Mouse (Mus musculus): ENCODE measurements around the gene Scmh1. TPM values are rescaled to one million over a fixed set of nuclear protein-coding genes. Genes with fewer than 3 reads are reported as not detected.
A peak's percentile ranks its signal among the peaks of the same experiment; 100 is the strongest.
"Not testable (repeated sequence)": the region's sequence is repeated elsewhere in the genome, so short reads cannot be mapped to it uniquely, and the experiment has no call there.

Gene Scmh1
- polyA plus RNA-seq, 1 experiment: 24.1 TPM

GRCm38 (mm10) chr4:120392341-120392740, 12.7 kb upstream of the Scmh1 start:
- Histone ChIP-seq H3K27ac (ENCODE audit: control insufficient read depth, insufficient read depth, low read depth, low read length, poor library complexity) (no peak overlapping the region), H3K4me3 (replicated peaks; ENCODE audit: control insufficient read depth, low read depth, low read length) (no peak overlapping the region), H3K4me1 (ENCODE audit: control insufficient read depth, insufficient read depth, low read length) (no peaks in the 10 kb centered on the region)
- TF ChIP-seq CTCF (IDR thresholded peaks at IDR 0.05; ENCODE audit: control insufficient read depth, insufficient read depth, low read length): no peak
- 76% methylated on average over 4 of the region's 4 CpGs for WGBS

GRCm38 (mm10) chr4:120392748-120393147, 12.3 kb upstream of the Scmh1 start:
- no peaks in the 10 kb centered on the region for H3K4me1 ChIP-seq (ENCODE audit: control insufficient read depth, insufficient read depth, low read length)
- 26% methylated on average over 3 of the region's 3 CpGs for WGBS
- H3K4me3 ChIP-seq (replicated peaks; ENCODE audit: control insufficient read depth, low read depth, low read length): no peak overlapping the region
- no peak for TF ChIP-seq CTCF (IDR thresholded peaks at IDR 0.05; ENCODE audit: control insufficient read depth, insufficient read depth, low read length)
- TF ChIP-seq POLR2A (IDR thresholded peaks at IDR 0.05; ENCODE audit: borderline replicate concordance, control insufficient read depth, low read depth, low read length): no peak
- H3K27ac ChIP-seq (ENCODE audit: control insufficient read depth, insufficient read depth, low read depth, low read length, poor library complexity): no peak overlapping the region

GRCm38 (mm10) chr4:120400251-120400650, 4.8 kb upstream of the Scmh1 start:
- H3K27ac ChIP-seq (ENCODE audit: control insufficient read depth, insufficient read depth, low read depth, low read length, poor library complexity): no peak overlapping the region
- 79% methylated on average over 3 of the region's 3 CpGs for WGBS
- no peaks in the 10 kb centered on the region; the same call in 1 of the 2 replicates for H3K4me1 ChIP-seq (ENCODE audit: control insufficient read depth, insufficient read depth, low read length)
- H3K4me3 ChIP-seq (replicated peaks; ENCODE audit: control insufficient read depth, low read depth, low read length): no peak overlapping the region
- no peak for TF ChIP-seq CTCF (IDR thresholded peaks at IDR 0.05; ENCODE audit: control insufficient read depth, insufficient read depth, low read length)
- no peak for TF ChIP-seq POLR2A (IDR thresholded peaks at IDR 0.05; ENCODE audit: borderline replicate concordance, control insufficient read depth, low read depth, low read length)

- not testable (repeated sequence) for H3K4me1 ChIP-seq (ENCODE audit: control insufficient read depth, insufficient read depth, low read length); H3K27ac ChIP-seq (ENCODE audit: control insufficient read depth, insufficient read depth, low read depth, low read length, poor library complexity); H3K4me3 ChIP-seq (replicated peaks; ENCODE audit: control insufficient read depth, low read depth, low read length)
Observed at GRCm38 (mm10) chr4:120402105-120402504, 3.0 kb upstream of the Scmh1 start.

GRCm38 (mm10) chr4:120404247-120404646, 834 bp upstream of the Scmh1 start:
- H3K4me3 ChIP-seq (replicated peaks; ENCODE audit: control insufficient read depth, low read depth, low read length): no peak overlapping the region
- no peak overlapping the region for H3K27ac ChIP-seq (ENCODE audit: control insufficient read depth, insufficient read depth, low read depth, low read length, poor library complexity)
- H3K4me1 ChIP-seq (ENCODE audit: control insufficient read depth, insufficient read depth, low read length): no peaks in the 10 kb centered on the region; the same call in 1 of the 2 replicates
- no peak for TF ChIP-seq CTCF (IDR thresholded peaks at IDR 0.05; ENCODE audit: control insufficient read depth, insufficient read depth, low read length)
- no peak for TF ChIP-seq POLR2A (IDR thresholded peaks at IDR 0.05; ENCODE audit: borderline replicate concordance, control insufficient read depth, low read depth, low read length)

GRCm38 (mm10) chr4:120404778-120405143, 320 bp upstream of the Scmh1 start:
- TF ChIP-seq POLR2A (IDR thresholded peaks at IDR 0.05; ENCODE audit: borderline replicate concordance, control insufficient read depth, low read depth, low read length): no peak
- no peak for TF ChIP-seq CTCF (IDR thresholded peaks at IDR 0.05; ENCODE audit: control insufficient read depth, insufficient read depth, low read length)
- Histone ChIP-seq H3K4me3 (replicated peaks; ENCODE audit: control insufficient read depth, low read depth, low read length) (peak overlapping the region; percentile 63), H3K4me1 (ENCODE audit: control insufficient read depth, insufficient read depth, low read length) (no peaks in the 10 kb centered on the region; the same call in 1 of the 2 replicates), H3K27ac (ENCODE audit: control insufficient read depth, insufficient read depth, low read depth, low read length, poor library complexity) (no peak overlapping the region)
- 12% methylated on average over 21 of the region's 21 CpGs for WGBS

GRCm38 (mm10) chr4:120405806-120406638, 941 bp downstream of the Scmh1 start:
- WGBS: 2% methylated on average over 24 of the region's 25 CpGs
- Histone ChIP-seq H3K27ac (ENCODE audit: control insufficient read depth, insufficient read depth, low read depth, low read length, poor library complexity) (peak overlapping the region; percentile 79), H3K4me3 (replicated peaks; ENCODE audit: control insufficient read depth, low read depth, low read length) (peak overlapping the region; percentile 70), H3K4me1 (ENCODE audit: control insufficient read depth, insufficient read depth, low read length) (no peaks in the 10 kb centered on the region; the same call in 1 of the 2 replicates)
- TF ChIP-seq CTCF (IDR thresholded peaks at IDR 0.05; ENCODE audit: control insufficient read depth, insufficient read depth, low read length) (no peak), POLR2A (IDR thresholded peaks at IDR 0.05; ENCODE audit: borderline replicate concordance, control insufficient read depth, low read depth, low read length) (no peak)

GRCm38 (mm10) chr4:120406639-120407273, 1.7 kb downstream of the Scmh1 start:
- Histone ChIP-seq H3K27ac (ENCODE audit: control insufficient read depth, insufficient read depth, low read depth, low read length, poor library complexity) (no peak overlapping the region), H3K4me3 (replicated peaks; ENCODE audit: control insufficient read depth, low read depth, low read length) (no peak overlapping the region), H3K4me1 (ENCODE audit: control insufficient read depth, insufficient read depth, low read length) (no peaks in the 10 kb centered on the region; the same call in 1 of the 2 replicates)
- WGBS: 27% methylated on average over 3 of the region's 3 CpGs
- TF ChIP-seq CTCF (IDR thresholded peaks at IDR 0.05; ENCODE audit: control insufficient read depth, insufficient read depth, low read length) (no peak), POLR2A (IDR thresholded peaks at IDR 0.05; ENCODE audit: borderline replicate concordance, control insufficient read depth, low read depth, low read length) (no peak)
